Mouse (Mus musculus): ENCODE data around the gene Ctdspl. TPM values are rescaled to one million over a fixed set of nuclear protein-coding genes. Genes with fewer than 3 reads are reported as not detected.

Gene Ctdspl
- polyA plus RNA-seq (2015; fragmentation: Nextera tagmentation; extraction: Ambion mirVana) = 5.6 and 7.7 TPM in 2 replicates

DNA sequence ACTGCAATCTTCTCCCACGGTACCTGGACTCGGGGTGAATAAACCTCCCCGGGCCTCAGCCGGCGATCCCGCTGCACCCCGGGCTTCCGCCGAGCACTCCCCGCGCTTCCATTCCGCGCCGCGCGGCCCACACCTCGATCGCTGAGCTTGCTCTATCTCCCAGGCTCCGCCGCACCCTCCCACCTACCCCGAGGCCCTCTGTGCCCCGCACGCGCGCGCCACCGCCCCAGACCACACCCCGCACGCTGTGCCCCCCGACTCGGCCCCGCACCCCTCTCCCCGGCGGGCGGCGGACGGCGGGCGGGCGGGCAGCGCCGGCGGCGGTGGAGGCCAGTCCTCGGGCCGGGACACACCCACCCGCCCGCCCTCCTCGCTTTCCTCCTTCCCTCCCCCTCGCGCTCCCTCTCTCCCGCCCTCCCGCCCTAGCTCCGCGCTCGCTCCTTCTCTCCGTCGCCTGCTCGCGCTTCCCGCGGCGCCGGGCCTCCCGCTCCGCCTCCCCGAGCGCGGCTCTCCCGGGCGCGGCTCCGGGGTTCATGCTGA, at the start of gene Ctdspl:
Ctdspl (plus strand) TSS at position 343 of the 540 bp plus-strand sequence.
- peak within 1 kb of the TSS; percentile 89 for H3K27ac ChIP-seq (replicated peaks)
- no peaks in the 10 kb centered on the region for H3K36me3 ChIP-seq
- WGBS = under 1% methylated on average over 58 of the region's 73 CpGs
- no peaks in the 10 kb centered on the region for H3K27me3 ChIP-seq
- peak within 1 kb of the TSS; percentile 84 for H3K9ac ChIP-seq (replicated peaks)
- peak within 1 kb of the TSS; percentile 75 for H3K4me3 ChIP-seq
- H3K9me3 ChIP-seq = no peaks in the 10 kb centered on the region
- peak within 1 kb of the TSS; percentile 92 for H3K4me2 ChIP-seq (replicated peaks)
- peak; percentile 66 for ATAC-seq (replicated peaks)
- H3K4me1 ChIP-seq = peaks cover 31% of the 10 kb centered on the region

GRCm38 (mm10) chr9:118876902-118877301, 49.4 kb upstream of the Ctdspl start:
- no peaks in the 10 kb centered on the region for H3K36me3 ChIP-seq
- H3K4me3 ChIP-seq = no peak overlapping the region
- H3K27me3 ChIP-seq = no peaks in the 10 kb centered on the region
- 87% methylated on average over 10 of the region's 10 CpGs for WGBS
- ATAC-seq (replicated peaks) = no peak
- H3K27ac ChIP-seq (replicated peaks) = no peak overlapping the region
- H3K4me2 ChIP-seq (replicated peaks) = no peak overlapping the region
- H3K9ac ChIP-seq (replicated peaks) = no peak overlapping the region
- no peaks in the 10 kb centered on the region for H3K9me3 ChIP-seq
- no peaks in the 10 kb centered on the region for H3K4me1 ChIP-seq

- H3K4me3 ChIP-seq = no peak overlapping the region
- H3K4me2 ChIP-seq (replicated peaks) = no peak overlapping the region
- H3K27me3 ChIP-seq = no peaks in the 10 kb centered on the region
- H3K9me3 ChIP-seq = no peaks in the 10 kb centered on the region
- no peaks in the 10 kb centered on the region for H3K4me1 ChIP-seq
- H3K9ac ChIP-seq (replicated peaks) = no peak overlapping the region
- H3K36me3 ChIP-seq = no peaks in the 10 kb centered on the region
- ATAC-seq (replicated peaks) = no peak
- no peak overlapping the region for H3K27ac ChIP-seq (replicated peaks)
- WGBS = 80% methylated on average over 7 of the region's 7 CpGs
Observed at GRCm38 (mm10) chr9:118877365-118878008, 48.8 kb upstream of the Ctdspl start.

DNA sequence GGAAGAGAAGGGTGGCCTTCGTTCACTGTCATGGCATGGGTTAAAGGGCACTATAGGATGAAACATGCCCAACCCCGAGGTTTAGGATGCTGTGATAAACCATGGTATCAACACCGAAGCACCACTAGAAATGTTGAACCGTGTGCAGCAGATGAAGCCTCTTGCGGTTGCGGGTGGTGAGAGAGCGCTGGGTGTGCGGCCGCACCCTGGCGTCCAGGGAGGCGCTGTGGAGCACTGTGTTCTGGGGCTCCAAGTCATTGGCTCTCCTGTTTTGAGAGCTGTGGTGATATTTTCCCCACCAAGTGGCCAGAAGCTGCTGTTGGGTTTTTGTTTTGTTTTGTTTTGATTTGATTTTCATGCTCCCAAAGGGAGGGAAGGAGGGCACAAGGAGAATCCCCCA, 47.7 kb upstream of the Ctdspl start:
- Histone ChIP-seq H3K36me3 (no peaks in the 10 kb centered on the region), H3K27me3 (no peaks in the 10 kb centered on the region), H3K4me3 (no peak overlapping the region), H3K9me3 (no peaks in the 10 kb centered on the region), H3K4me1 (no peaks in the 10 kb centered on the region), H3K27ac (replicated peaks) (no peak overlapping the region), H3K4me2 (replicated peaks) (no peak overlapping the region), H3K9ac (replicated peaks) (no peak overlapping the region)
- 89% methylated on average over 11 of the region's 11 CpGs for WGBS
- ATAC-seq (replicated peaks) = no peak

- Histone ChIP-seq H3K27ac (replicated peaks) (no peak overlapping the region), H3K4me1 (no peaks in the 10 kb centered on the region), H3K4me2 (replicated peaks) (no peak overlapping the region), H3K36me3 (no peaks in the 10 kb centered on the region), H3K27me3 (no peaks in the 10 kb centered on the region), H3K4me3 (no peak overlapping the region), H3K9ac (replicated peaks) (no peak overlapping the region), H3K9me3 (no peaks in the 10 kb centered on the region)
- 75% methylated on average over 7 of the region's 7 CpGs for WGBS
- no peak for ATAC-seq (replicated peaks)
Observed at GRCm38 (mm10) chr9:118881281-118881945, 44.8 kb upstream of the Ctdspl start.

GRCm38 (mm10) chr9:118881946-118882284, 44.3 kb upstream of the Ctdspl start:
- WGBS = 93% methylated on average over 6 of the region's 6 CpGs
- Histone ChIP-seq H3K27me3 (no peaks in the 10 kb centered on the region), H3K9me3 (no peaks in the 10 kb centered on the region), H3K36me3 (no peaks in the 10 kb centered on the region), H3K9ac (replicated peaks) (no peak overlapping the region), H3K4me1 (no peaks in the 10 kb centered on the region), H3K27ac (replicated peaks) (no peak overlapping the region), H3K4me2 (replicated peaks) (no peak overlapping the region), H3K4me3 (no peak overlapping the region)
- ATAC-seq (replicated peaks) = no peak

GRCm38 (mm10) chr9:118883150-118883549, 43.1 kb upstream of the Ctdspl start:
- WGBS = 90% methylated on average over 7 of the region's 7 CpGs
- ATAC-seq (replicated peaks) = no peak

GRCm38 (mm10) chr9:118885785-118886184, 40.5 kb upstream of the Ctdspl start:
- no peaks in the 10 kb centered on the region for H3K27me3 ChIP-seq
- no peak for ATAC-seq (replicated peaks)
- no peak overlapping the region for H3K4me2 ChIP-seq (replicated peaks)
- H3K4me3 ChIP-seq = no peak overlapping the region
- no peaks in the 10 kb centered on the region for H3K9me3 ChIP-seq
- 81% methylated on average over 6 of the region's 6 CpGs for WGBS
- no peak overlapping the region for H3K27ac ChIP-seq (replicated peaks)
- no peaks in the 10 kb centered on the region for H3K36me3 ChIP-seq
- peaks cover 6% of the 10 kb centered on the region for H3K4me1 ChIP-seq
- no peak overlapping the region for H3K9ac ChIP-seq (replicated peaks)

More at GRCm38 (mm10) chr9:118883150-118883549, 43.1 kb upstream of the Ctdspl start:
- Histone ChIP-seq H3K9ac (replicated peaks) (no peak overlapping the region), H3K27me3 (no peaks in the 10 kb centered on the region), H3K9me3 (no peaks in the 10 kb centered on the region), H3K27ac (replicated peaks) (no peak overlapping the region), H3K36me3 (no peaks in the 10 kb centered on the region), H3K4me3 (no peak overlapping the region), H3K4me2 (replicated peaks) (no peak overlapping the region), H3K4me1 (no peaks in the 10 kb centered on the region)

DNA sequence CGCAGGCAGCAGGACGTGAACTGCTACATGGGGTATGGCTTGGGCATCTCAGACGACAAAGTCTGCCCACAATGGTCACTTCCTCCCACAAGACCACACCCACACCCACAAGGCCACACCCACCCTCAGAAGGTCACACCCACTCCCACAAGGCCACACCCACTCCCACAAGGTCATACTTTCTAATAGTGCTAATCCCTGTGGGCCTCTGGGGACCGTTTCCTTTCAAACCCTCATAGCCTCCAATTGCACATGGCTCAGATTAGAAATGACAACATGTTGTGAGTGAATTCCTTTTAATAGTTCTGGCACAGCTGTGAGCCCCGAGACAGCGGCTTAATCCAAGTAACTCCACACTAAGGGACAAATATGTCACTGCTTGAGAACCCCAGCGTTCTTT, 39.1 kb upstream of the Ctdspl start:
- Histone ChIP-seq H3K9ac (replicated peaks) (no peak overlapping the region), H3K4me2 (replicated peaks) (no peak overlapping the region), H3K27ac (replicated peaks) (no peak overlapping the region), H3K9me3 (no peaks in the 10 kb centered on the region), H3K27me3 (no peaks in the 10 kb centered on the region), H3K4me3 (no peak overlapping the region), H3K4me1 (peaks cover 6% of the 10 kb centered on the region), H3K36me3 (no peaks in the 10 kb centered on the region)
- no peak for ATAC-seq (replicated peaks)
- WGBS = 91% methylated on average over 7 of the region's 7 CpGs

DNA sequence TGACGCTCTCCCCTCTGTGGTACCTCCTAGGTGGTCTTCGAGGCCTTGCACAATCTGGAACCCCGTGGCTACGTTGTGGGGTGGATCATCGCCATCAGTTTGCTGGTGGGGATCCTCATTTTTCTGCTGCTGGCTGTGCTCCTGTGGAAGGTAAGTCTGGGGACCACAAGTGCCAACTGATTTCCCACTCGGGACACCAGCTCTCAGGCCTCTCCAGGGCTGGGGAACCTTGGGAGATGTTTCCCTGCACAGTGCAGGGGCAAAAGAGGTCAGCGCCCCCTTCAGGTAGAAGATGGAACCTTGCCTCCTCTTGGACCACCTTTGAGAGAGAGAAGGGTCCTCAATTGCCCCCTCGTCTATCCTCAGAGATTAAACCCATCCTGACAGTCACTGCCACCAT, 38.5 kb upstream of the Ctdspl start:
- no peak overlapping the region for H3K9ac ChIP-seq (replicated peaks)
- H3K4me3 ChIP-seq = no peak overlapping the region
- no peaks in the 10 kb centered on the region for H3K9me3 ChIP-seq
- WGBS = 90% methylated on average over 8 of the region's 8 CpGs
- H3K27ac ChIP-seq (replicated peaks) = no peak overlapping the region
- ATAC-seq (replicated peaks) = no peak
- peaks cover 6% of the 10 kb centered on the region for H3K4me1 ChIP-seq
- H3K27me3 ChIP-seq = no peaks in the 10 kb centered on the region
- H3K4me2 ChIP-seq (replicated peaks) = no peak overlapping the region
- no peaks in the 10 kb centered on the region for H3K36me3 ChIP-seq

DNA sequence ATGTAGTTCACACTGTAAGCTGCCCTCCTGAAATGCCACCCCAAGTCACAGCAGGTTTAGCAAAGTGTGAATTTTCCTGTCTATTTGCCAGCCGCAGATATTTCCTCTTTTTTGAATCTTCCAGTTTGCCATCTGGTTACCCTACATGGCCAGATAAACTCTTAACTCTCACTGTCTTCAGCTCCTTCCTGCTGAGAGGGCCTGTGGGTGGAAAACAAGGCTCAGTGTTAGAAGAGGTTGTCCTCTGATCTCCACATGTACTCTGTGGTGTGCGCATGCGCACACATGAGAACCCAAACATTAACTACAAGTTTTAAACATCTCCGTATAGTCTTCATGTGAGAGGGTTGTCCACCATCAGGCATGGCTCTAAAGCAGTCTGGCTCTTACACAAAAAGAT, 36.1 kb upstream of the Ctdspl start:
- Histone ChIP-seq H3K9me3 (no peaks in the 10 kb centered on the region), H3K36me3 (no peaks in the 10 kb centered on the region), H3K4me2 (replicated peaks) (no peak overlapping the region), H3K27me3 (no peaks in the 10 kb centered on the region), H3K4me3 (no peak overlapping the region), H3K27ac (replicated peaks) (no peak overlapping the region), H3K9ac (replicated peaks) (no peak overlapping the region), H3K4me1 (peaks cover 6% of the 10 kb centered on the region)
- 80% methylated on average over 4 of the region's 4 CpGs for WGBS
- no peak for ATAC-seq (replicated peaks)

DNA sequence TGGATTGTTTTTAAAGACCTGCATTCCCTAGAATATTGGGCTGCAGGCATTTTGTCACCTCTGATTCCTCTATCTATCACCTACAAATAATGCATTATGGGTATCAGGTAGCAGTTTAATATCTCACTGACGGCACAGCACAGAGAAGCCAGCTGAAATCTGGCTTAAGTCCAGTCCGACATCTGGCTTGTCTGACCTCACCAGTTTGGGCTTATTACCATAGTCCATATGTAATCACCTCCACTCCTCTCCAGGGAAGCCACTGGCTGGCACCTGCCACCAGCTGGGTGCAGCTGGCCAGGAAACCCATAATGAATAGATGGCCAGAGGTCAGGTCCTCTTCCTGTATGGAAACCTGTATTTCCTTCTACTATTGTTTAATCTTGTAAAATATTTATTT, 35.6 kb upstream of the Ctdspl start:
- H3K27ac ChIP-seq (replicated peaks) = no peak overlapping the region
- no peak overlapping the region for H3K4me2 ChIP-seq (replicated peaks)
- no peaks in the 10 kb centered on the region for H3K9me3 ChIP-seq
- ATAC-seq (replicated peaks) = no peak
- H3K36me3 ChIP-seq = no peaks in the 10 kb centered on the region
- WGBS = 66% methylated on average over 2 of the region's 2 CpGs
- H3K9ac ChIP-seq (replicated peaks) = no peak overlapping the region
- no peaks in the 10 kb centered on the region for H3K27me3 ChIP-seq
- H3K4me3 ChIP-seq = no peak overlapping the region
- peaks cover 6% of the 10 kb centered on the region for H3K4me1 ChIP-seq
